Mouse (Mus musculus): Measurements from ENCODE around the gene Pam16.

DNA sequence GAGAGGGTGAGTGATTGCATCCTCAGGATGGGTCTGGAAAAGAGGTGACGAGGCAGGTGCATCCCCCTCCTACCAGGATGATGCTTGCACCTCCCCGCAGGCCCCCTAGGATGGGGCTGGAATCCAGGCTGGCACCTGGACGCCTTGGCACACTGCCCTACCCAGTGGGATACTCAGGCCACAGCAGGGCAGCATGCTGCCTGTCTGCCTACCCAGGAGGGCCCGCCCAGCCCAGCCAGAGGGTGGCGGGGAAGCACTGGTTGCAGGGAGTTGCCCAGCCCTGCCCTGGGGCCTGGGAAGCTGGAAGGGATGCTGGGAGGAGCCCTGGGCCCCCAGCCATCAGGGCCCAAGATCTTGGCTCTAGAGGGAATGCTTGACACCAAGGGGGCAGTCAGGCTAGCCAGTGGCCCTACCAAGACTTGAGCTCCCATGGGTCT, 29.2 kb downstream of the Pam16 start:
- TF ChIP-seq POLR2A (IDR thresholded peaks at IDR 0.05; ENCODE audit: borderline replicate concordance, extremely low read depth, insufficient read depth, insufficient read length, poor library complexity, severe bottlenecking) (no peak), CTCF (IDR thresholded peaks at IDR 0.05; ENCODE audit: borderline replicate concordance, extremely low read depth, insufficient read depth, insufficient read length) (no peak)
